Mouse (Mus musculus) MEL (cell line): ENCODE data around the gene Ppp1r12a. TPM values are rescaled to one million over a fixed set of nuclear protein-coding genes. Genes with fewer than 3 reads are reported as not detected.

ENCODE experiments used
- DNase-seq: peaks from one replicate; pipeline ENCODE4 v3.0.0; 2011; ENCODE audit warnings: low read depth, low spot score
- H3K27ac ChIP-seq: 2 replicates; pipeline ENCODE4 v1.5.1; 2012; ENCODE audit warnings: low read depth, mild to moderate bottlenecking, control low read depth, low read length, moderate library complexity; ENCODE audit not compliant: control insufficient read depth
- H3K27me3 ChIP-seq, 2 experiments: fragments of 150-350 bp in 1 of 2; sonication (generic) in 1 of 2; 2 replicates each; pipeline ENCODE4 v1.6.1; 2012; ENCODE audit warnings: low read length in 2 of 2, mild to moderate bottlenecking in 2 of 2, improper control_type of control experiment in 1 of 2, moderate library complexity in 1 of 2; ENCODE audit not compliant: insufficient read depth in 2 of 2, control insufficient read depth in 1 of 2
- H3K36me3 ChIP-seq, 2 experiments: 2 replicates each; pipeline ENCODE4 v1.6.1; 2012 to 2014; ENCODE audit warnings: low read length in 2 of 2, improper control_type of control experiment in 1 of 2, inconsistent platforms in 1 of 2, mild to moderate bottlenecking in 1 of 2; ENCODE audit not compliant: insufficient read depth in 2 of 2, control insufficient read depth in 1 of 2
- H3K4me1 ChIP-seq, 2 experiments: fragments of 150-350 bp in 1 of 2; sonication (generic) in 1 of 2; 2 replicates each; pipeline ENCODE4 v1.6.1; 2012; ENCODE audit warnings: low read length in 2 of 2, improper control_type of control experiment in 1 of 2, mild to moderate bottlenecking in 1 of 2; ENCODE audit not compliant: insufficient read depth in 2 of 2, control insufficient read depth in 1 of 2
- H3K4me3 ChIP-seq, 2 experiments: fragments of 150-350 bp in 1 of 2; sonication (generic) in 1 of 2; 2 replicates each; pipeline ENCODE4 v1.5.1; 2012; ENCODE audit warnings: low read depth in 2 of 2, low read length in 2 of 2, mild to moderate bottlenecking in 2 of 2, moderate library complexity in 2 of 2, control low read depth in 1 of 2, improper control_type of control experiment in 1 of 2; ENCODE audit not compliant: control insufficient read depth in 1 of 2, insufficient read depth in 1 of 2
- H3K79me2 ChIP-seq: 2 replicates; pipeline ENCODE4 v1.6.1; 2012; ENCODE audit warnings: mild to moderate bottlenecking, low read length, moderate library complexity; ENCODE audit not compliant: control insufficient read depth, poor library complexity, insufficient read depth
- H3K9ac ChIP-seq: 2 replicates; pipeline ENCODE4 v1.6.1; 2012; ENCODE audit warnings: low read depth, mild to moderate bottlenecking, control low read depth, low read length, moderate library complexity; ENCODE audit not compliant: control insufficient read depth, poor library complexity, severe bottlenecking
- H3K9me3 ChIP-seq: fragments of 150-350 bp; sonication (generic); replicated peaks from 2 replicates; pipeline ENCODE4 v1.6.1; 2012; ENCODE audit warnings: mild to moderate bottlenecking, low read length, improper control_type of control experiment, moderate library complexity; ENCODE audit not compliant: insufficient read depth
- CHD1 ChIP-seq: IDR thresholded peaks from 2 replicates; pipeline ENCODE4 v1.6.1; 2012; ENCODE audit warnings: low read depth, mild to moderate bottlenecking, inconsistent platforms, low read length, improper control_type of control experiment
- CHD2 ChIP-seq: IDR thresholded peaks from 2 replicates; pipeline ENCODE4 v1.6.1; 2011; ENCODE audit warnings: low read length, improper control_type of control experiment
- CTCF ChIP-seq, 3 experiments: IDR thresholded peaks in 2 of 3; conservative IDR thresholded peaks in 1 of 3; 2 replicates each; pipeline ENCODE4 v1.5.1; 2011 to 2012; ENCODE audit warnings: low read length in 3 of 3, low read depth in 2 of 3, mild to moderate bottlenecking in 2 of 3, improper control_type of control experiment in 1 of 3, inconsistent platforms in 1 of 3, mixed read lengths in 1 of 3, moderate library complexity in 1 of 3; ENCODE audit not compliant: control insufficient read depth in 1 of 3, insufficient read depth in 1 of 3, poor library complexity in 1 of 3, severe bottlenecking in 1 of 3
- E2F4 ChIP-seq: IDR thresholded peaks from 2 replicates; pipeline ENCODE4 v1.6.1; 2011; ENCODE audit warnings: low read depth, low read length, improper control_type of control experiment, borderline replicate concordance
- ELF1 ChIP-seq: IDR thresholded peaks from 2 replicates; pipeline ENCODE4 v1.6.1; 2014; ENCODE audit warnings: low read depth, mild to moderate bottlenecking, inconsistent platforms, low read length, improper control_type of control experiment, moderate library complexity
- EP300 ChIP-seq, 2 experiments: IDR thresholded peaks; 2 replicates each; pipeline ENCODE4 v1.6.1; 2011; ENCODE audit warnings: improper control_type of control experiment in 2 of 2, low read length in 2 of 2, low read depth in 1 of 2, mild to moderate bottlenecking in 1 of 2
- GABPA ChIP-seq: IDR thresholded peaks from 2 replicates; pipeline ENCODE4 v1.6.1; 2012; ENCODE audit warnings: low read depth, mild to moderate bottlenecking, inconsistent platforms, low read length, improper control_type of control experiment, moderate library complexity
- GATA1 ChIP-seq: IDR thresholded peaks from 2 replicates; pipeline ENCODE4 v1.6.1; 2011; ENCODE audit warnings: low read depth, low read length, improper control_type of control experiment
- HCFC1 ChIP-seq: IDR thresholded peaks from 2 replicates; pipeline ENCODE4 v1.6.1; 2012; ENCODE audit warnings: low read depth, mild to moderate bottlenecking, inconsistent platforms, low read length, improper control_type of control experiment, moderate library complexity
- JUND ChIP-seq: IDR thresholded peaks from 2 replicates; pipeline ENCODE4 v1.6.1; 2011; ENCODE audit warnings: low read depth, mild to moderate bottlenecking, improper control_type of control experiment, low read length
- KAT2A ChIP-seq: conservative IDR thresholded peaks from 2 replicates; pipeline ENCODE4 v1.6.1; 2012; ENCODE audit warnings: low read depth, low read length, improper control_type of control experiment, inconsistent platforms
- MAFK ChIP-seq: IDR thresholded peaks from 2 replicates; pipeline ENCODE4 v1.6.1; 2011; ENCODE audit warnings: low read depth, mild to moderate bottlenecking, low read length, improper control_type of control experiment, borderline replicate concordance
- MAX ChIP-seq: IDR thresholded peaks from 2 replicates; pipeline ENCODE4 v1.6.1; 2011; ENCODE audit warnings: low read length, improper control_type of control experiment
- MAZ ChIP-seq: IDR thresholded peaks from 2 replicates; pipeline ENCODE4 v1.6.1; 2012; ENCODE audit warnings: low read depth, mild to moderate bottlenecking, inconsistent platforms, low read length, improper control_type of control experiment
- MEF2A ChIP-seq: IDR thresholded peaks from 2 replicates; pipeline ENCODE4 v1.6.1; 2014; ENCODE audit warnings: low read depth, mild to moderate bottlenecking, inconsistent platforms, low read length, improper control_type of control experiment; ENCODE audit not compliant: poor library complexity, insufficient replicate concordance, severe bottlenecking; ENCODE audit errors: extremely low read depth
- MXI1 ChIP-seq: IDR thresholded peaks from 2 replicates; pipeline ENCODE4 v1.6.1; 2011; ENCODE audit warnings: mild to moderate bottlenecking, low read depth, low read length, improper control_type of control experiment
- MYC ChIP-seq: IDR thresholded peaks from 2 replicates; pipeline ENCODE4 v1.6.1; 2011; ENCODE audit warnings: low read depth, mild to moderate bottlenecking, low read length, improper control_type of control experiment, moderate library complexity
- NELFE ChIP-seq: IDR thresholded peaks from 2 replicates; pipeline ENCODE4 v1.6.1; 2011; ENCODE audit warnings: low read depth, low read length, improper control_type of control experiment
- NRF1 ChIP-seq: IDR thresholded peaks from 2 replicates; pipeline ENCODE4 v1.6.1; 2014; ENCODE audit warnings: low read depth, mild to moderate bottlenecking, inconsistent platforms, low read length, improper control_type of control experiment, moderate library complexity; ENCODE audit not compliant: poor library complexity, insufficient read depth, severe bottlenecking
- POLR2A ChIP-seq, 2 experiments: IDR thresholded peaks; 2 replicates each; pipeline ENCODE4 v1.6.1; 2011 to 2012; ENCODE audit warnings: low read length in 2 of 2, mild to moderate bottlenecking in 2 of 2, control low read depth in 1 of 2, improper control_type of control experiment in 1 of 2, low read depth in 1 of 2, moderate library complexity in 1 of 2; ENCODE audit not compliant: control insufficient read depth in 1 of 2, insufficient read depth in 1 of 2, poor library complexity in 1 of 2
- POLR2AphosphoS2 ChIP-seq: IDR thresholded peaks from 2 replicates; pipeline ENCODE4 v1.6.1; 2011; ENCODE audit warnings: low read length, improper control_type of control experiment
- POLR2AphosphoS5 ChIP-seq: IDR thresholded peaks from 2 replicates; pipeline ENCODE4 v1.6.1; 2012; ENCODE audit warnings: low read depth, borderline replicate concordance, mild to moderate bottlenecking, inconsistent platforms, low read length, moderate library complexity, mixed read lengths
- RAD21 ChIP-seq: IDR thresholded peaks from 2 replicates; pipeline ENCODE4 v1.6.1; 2011; ENCODE audit warnings: mild to moderate bottlenecking, low read depth, low read length, improper control_type of control experiment
- RCOR1 ChIP-seq: IDR thresholded peaks from 2 replicates; pipeline ENCODE4 v1.6.1; 2012; ENCODE audit warnings: low read depth, mild to moderate bottlenecking, inconsistent platforms, low read length, improper control_type of control experiment
- SIN3A ChIP-seq: IDR thresholded peaks from 2 replicates; pipeline ENCODE4 v1.6.1; 2012; ENCODE audit warnings: low read length, improper control_type of control experiment, inconsistent platforms
- SMC3 ChIP-seq: IDR thresholded peaks from 2 replicates; pipeline ENCODE4 v1.6.1; 2011; ENCODE audit warnings: low read depth, low read length, improper control_type of control experiment
- TAL1 ChIP-seq: IDR thresholded peaks from 2 replicates; pipeline ENCODE4 v1.6.1; 2012; ENCODE audit warnings: mild to moderate bottlenecking, inconsistent platforms, low read length, moderate library complexity, mixed read lengths
- TBP ChIP-seq: IDR thresholded peaks from 2 replicates; pipeline ENCODE4 v1.8.0; 2011; ENCODE audit warnings: low read depth, low read length, improper control_type of control experiment
- TCF12 ChIP-seq: IDR thresholded peaks from 2 replicates; pipeline ENCODE4 v1.6.1; 2014; ENCODE audit warnings: low read depth, mild to moderate bottlenecking, inconsistent platforms, low read length, improper control_type of control experiment, moderate library complexity
- USF1 ChIP-seq: IDR thresholded peaks from 2 replicates; pipeline ENCODE4 v1.6.1; 2014; ENCODE audit warnings: low read depth, mild to moderate bottlenecking, inconsistent platforms, low read length, improper control_type of control experiment, moderate library complexity
- USF2 ChIP-seq, 2 experiments: IDR thresholded peaks; 2 replicates each; pipeline ENCODE4 v1.6.1; 2011 to 2012; ENCODE audit warnings: improper control_type of control experiment in 2 of 2, low read length in 2 of 2, borderline replicate concordance in 1 of 2, inconsistent platforms in 1 of 2, low read depth in 1 of 2, mild to moderate bottlenecking in 1 of 2; ENCODE audit not compliant: insufficient read depth in 1 of 2
- ZC3H11A ChIP-seq: IDR thresholded peaks from 2 replicates; pipeline ENCODE4 v1.6.1; 2012; ENCODE audit warnings: low read depth, mild to moderate bottlenecking, inconsistent platforms, low read length, improper control_type of control experiment
- ZKSCAN1 ChIP-seq: IDR thresholded peaks from 2 replicates; pipeline ENCODE4 v1.6.1; 2012; ENCODE audit warnings: low read depth, mild to moderate bottlenecking, inconsistent platforms, low read length, improper control_type of control experiment, moderate library complexity
- ZMIZ1 ChIP-seq: IDR thresholded peaks from 2 replicates; pipeline ENCODE4 v1.6.1; 2012; ENCODE audit warnings: low read depth, mild to moderate bottlenecking, inconsistent platforms, low read length, improper control_type of control experiment, moderate library complexity
- ZNF384 ChIP-seq: IDR thresholded peaks from 2 replicates; pipeline ENCODE4 v1.6.1; 2012; ENCODE audit warnings: low read depth, mild to moderate bottlenecking, inconsistent platforms, low read length, improper control_type of control experiment
- polyA plus RNA-seq, 2 experiments: library from polyadenylated mRNA; stranded (reverse) in 1 of 2; unstranded in 1 of 2; fragments of >175 nt in 1 of 2; fragments of >200 nt in 1 of 2; gene quantifications; 2 replicates each; pipeline versions ENCODE4 v1.2.1 to v1.2.4; 2012; ENCODE audit warnings: low replicate concordance in 2 of 2, low read depth in 1 of 2; ENCODE audit not compliant: insufficient read length in 2 of 2, insufficient read depth in 1 of 2, missing spikeins in 1 of 2
- total RNA-seq: library from RNA; depleted of rRNA; stranded (reverse); fragments of 300-350 nt; gene quantifications from 2 replicates; pipeline ENCODE4 v1.2.3, GENCODE M21; 2012

Ppp1r12a gene
- total and polyA plus RNA-seq, 3 experiments = 46.5 to 86.6 (median 59.1) TPM

- TF ChIP-seq E2F4 (no peak), TBP (no peak; the same call in 1 of the 2 replicates)
These were observed 166.4 kb downstream of the Ppp1r12a start (continued) for GRCm38 (mm10) chr10:108328356-108328755.

DNA sequence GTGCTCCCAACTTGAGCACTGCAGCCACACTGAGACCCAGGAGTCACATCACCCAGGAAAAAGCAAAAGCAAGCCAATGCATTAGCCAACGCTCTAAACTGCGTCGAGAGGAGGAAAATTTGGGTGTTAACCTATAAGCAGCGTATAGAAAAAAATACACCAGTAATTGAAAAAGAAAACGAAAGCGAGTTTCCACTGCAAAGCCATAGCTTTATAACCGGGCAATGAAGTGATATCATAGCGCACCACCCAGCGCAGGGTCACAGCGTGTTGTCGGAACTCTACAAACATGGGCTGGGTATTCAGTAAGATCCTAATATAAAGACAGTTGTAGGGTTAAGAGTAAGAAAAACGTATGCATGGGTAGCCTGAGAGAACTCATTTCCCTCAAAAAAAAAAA lies 167.0 kb downstream of the Ppp1r12a start:
- H3K79me2 ChIP-seq = peaks cover 18% of the 10 kb centered on the region
- H3K4me3 ChIP-seq = peak overlapping the region; percentile 53 to 73
- H3K27me3 ChIP-seq = no peaks in the 10 kb centered on the region
- H3K27ac ChIP-seq = peak overlapping the region; percentile 76
- peak; percentile 73 for DNase-seq
- H3K9ac ChIP-seq = peak overlapping the region; percentile 70
- H3K36me3 ChIP-seq = peaks cover 0 to 5% of the 10 kb centered on the region in 2 experiments; a peak in 2 of 4 replicates
- H3K9me3 ChIP-seq = no peaks in the 10 kb centered on the region
- peaks cover 6 to 8% of the 10 kb centered on the region in 2 experiments; a peak in 3 of 4 replicates for H3K4me1 ChIP-seq
- TF ChIP-seq SMC3 = no peak
- 0 out of 4 replicates have a peak, but pooled peaks of 1 of the 2 experiments have one; percentile 30 for TF ChIP-seq POLR2A (IDR thresholded peaks at IDR 0.05; ENCODE audit: control insufficient read depth in 1 of 2, insufficient read depth in 1 of 2, low read depth in 1 of 2, low read length in 2 of 2, poor library complexity in 1 of 2)
- no peak for TF ChIP-seq ZKSCAN1
- 0 out of 2 replicates have a peak, but pooled peaks have one; percentile 3 for TF ChIP-seq GATA1
- TF ChIP-seq MAZ = no peak
- TF ChIP-seq POLR2AphosphoS5 = no peak
- TF ChIP-seq ZMIZ1 = no peak
- TF ChIP-seq USF2 (IDR thresholded peaks at IDR 0.05; ENCODE audit: borderline replicate concordance in 1 of 2, insufficient read depth in 1 of 2, low read depth in 1 of 2, low read length in 2 of 2) = no peak
- TF ChIP-seq NELFE = no peak
- no peak for TF ChIP-seq JUND
- TF ChIP-seq ELF1 = no peak
- TF ChIP-seq GABPA = no peak
- TF ChIP-seq MEF2A = no peak
- no peak for TF ChIP-seq RCOR1
- no peak for TF ChIP-seq TAL1
- no peak for TF ChIP-seq KAT2A
- 0 out of 2 replicates have a peak, but pooled peaks have one; percentile 48 for TF ChIP-seq TBP
- peak; percentile 57; the same call in 1 of the 2 replicates for TF ChIP-seq NRF1
- 0 out of 2 replicates have a peak, but pooled peaks have one; percentile 32 for TF ChIP-seq MYC
- no peak for TF ChIP-seq TCF12
- no peak for TF ChIP-seq ZC3H11A
- peak; percentile 41 for TF ChIP-seq SIN3A
- TF ChIP-seq ZNF384 = no peak
- no peak for TF ChIP-seq CTCF (IDR thresholded peaks at IDR 0.05 in 2 of 3, conservative IDR thresholded peaks at IDR 0.05 in 1 of 3; ENCODE audit: control insufficient read depth in 1 of 3, insufficient read depth in 1 of 3, low read depth in 2 of 3, low read length in 3 of 3, poor library complexity in 1 of 3, severe bottlenecking in 1 of 3)
- TF ChIP-seq E2F4 = no peak
- TF ChIP-seq POLR2AphosphoS2 = no peak
- TF ChIP-seq MAX = no peak
- no peak for TF ChIP-seq EP300 (IDR thresholded peaks at IDR 0.05; ENCODE audit: low read depth in 1 of 2, low read length in 2 of 2)
- no peak for TF ChIP-seq RAD21
- TF ChIP-seq HCFC1 = no peak
- TF ChIP-seq MAFK = no peak
- TF ChIP-seq CHD2 = no peak
- 0 out of 2 replicates have a peak, but pooled peaks have one; percentile 26 for TF ChIP-seq CHD1
- no peak for TF ChIP-seq USF1
- peak; percentile 45 for TF ChIP-seq MXI1
